Mouse (Mus musculus) regulatory T cell (primary cell): ENCODE data around the gene Bcl7c.
"Not testable (repeated sequence)": the region's sequence is repeated elsewhere in the genome, so short reads cannot be mapped to it uniquely, and the experiment has no call there.

Source experiments
- in situ Hi-C: fragments of 300-600 bp; cut with MboI, MseI; formaldehyde crosslinking; loops from one replicate; pipeline ENCODE4 v1.15.1; 2025; ENCODE audit warnings: high pct_unique_total_duplicates

Bcl7c gene

DNA sequence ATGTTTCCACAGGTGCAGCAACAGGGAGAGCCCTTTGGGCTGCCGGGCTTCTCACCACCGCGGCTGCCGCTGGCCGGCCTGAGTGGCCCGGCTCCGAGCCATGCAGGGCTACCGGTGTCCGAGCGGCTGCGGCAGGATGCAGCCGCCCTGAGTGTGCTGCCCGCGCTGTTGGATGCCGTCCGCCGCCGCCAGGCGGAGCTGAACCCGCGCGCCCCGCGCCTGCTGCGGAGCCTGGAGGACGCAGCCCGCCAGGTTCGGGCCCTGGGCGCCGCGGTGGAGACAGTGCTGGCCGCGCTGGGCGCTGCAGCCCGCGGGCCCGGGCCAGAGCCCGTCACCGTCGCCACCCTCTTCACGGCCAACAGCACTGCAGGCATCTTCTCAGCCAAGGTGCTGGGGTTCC lies 8.3 kb upstream of the Bcl7c start:
- in situ Hi-C loops: loop anchor here (5.0 kb wide), 1 partner anchor 50 kb away; no protein-coding TSS in a partner anchor

- in situ Hi-C loops: loop anchor here (5.0 kb wide), 1 partner anchor 48 kb away; no protein-coding TSS in a partner anchor
Observed at GRCm38 (mm10) chr7:127714816-127715215, 6.1 kb upstream of the Bcl7c start.

DNA sequence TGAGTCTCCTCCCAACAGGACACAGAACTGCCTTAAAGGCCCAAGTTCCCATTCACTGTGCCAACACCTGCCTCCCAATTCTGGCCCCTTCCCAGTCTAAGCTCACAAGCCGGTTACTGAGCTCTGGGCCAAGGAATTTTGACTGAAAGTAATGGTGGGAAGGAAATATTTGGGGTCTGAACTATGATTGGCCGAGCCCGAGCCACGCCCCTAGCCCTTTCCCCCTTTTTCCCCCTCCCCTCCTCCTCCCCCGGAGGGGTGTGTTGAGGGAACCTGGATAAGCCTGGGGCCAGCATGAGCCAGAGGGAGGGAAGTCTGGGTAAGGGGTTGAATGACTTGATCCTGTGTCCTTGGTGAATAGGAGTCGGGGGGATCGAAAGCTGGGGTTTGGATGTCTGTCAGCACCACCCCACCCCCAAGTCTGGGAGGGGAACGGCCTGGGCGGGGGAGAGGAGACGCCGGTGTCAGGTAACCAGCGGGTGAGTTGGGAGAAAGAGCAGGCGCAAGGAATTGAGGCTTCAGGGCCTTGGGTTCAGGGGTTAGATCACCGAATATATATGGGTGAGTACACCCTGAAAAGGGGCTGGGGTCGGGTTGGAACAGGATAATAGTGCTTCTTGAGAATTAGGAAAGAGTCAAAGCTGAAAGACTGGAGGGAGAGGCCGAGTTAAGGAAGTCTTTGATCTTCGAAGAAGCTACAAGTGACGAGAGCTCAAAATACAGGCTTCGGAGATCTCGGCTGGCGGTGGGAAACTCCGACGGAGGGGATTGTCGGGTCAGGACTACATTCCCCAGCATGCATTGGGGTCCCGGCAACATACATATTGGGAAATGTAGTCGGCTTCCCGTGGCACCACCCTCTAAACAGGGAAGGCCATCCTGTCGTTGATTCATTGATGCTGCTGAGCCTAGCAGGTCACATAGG lies 4.0 kb upstream of the Bcl7c start, which contains the start of gene Ctf1:
TSS of gene Ctf1 (plus strand) at position 276 of the 925 bp plus-strand sequence.
- in situ Hi-C loops: no loop called here

GRCm38 (mm10) chr7:127711456-127711855 lies 2.7 kb upstream of the Bcl7c start:
- in situ Hi-C loops: no loop called here

DNA sequence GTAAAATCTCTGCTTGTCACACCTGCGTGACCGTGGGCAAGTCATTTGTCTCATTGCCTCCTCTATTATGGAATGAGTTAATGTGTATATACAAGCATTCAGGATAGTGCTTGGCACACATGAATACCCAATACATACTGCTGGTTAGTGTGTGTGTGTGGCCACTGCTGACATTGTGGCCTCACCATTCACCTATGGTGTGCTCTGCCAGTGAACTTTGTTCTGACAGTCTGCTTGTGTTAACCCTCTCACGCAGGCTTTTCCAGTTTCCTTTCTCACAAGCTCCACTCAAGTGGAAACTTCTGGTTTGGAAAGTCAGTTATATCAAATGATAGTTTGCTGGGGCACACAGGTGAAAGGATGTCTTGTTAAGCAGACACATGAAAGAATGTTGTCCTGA lies 2.3 kb upstream of the Bcl7c start:
- in situ Hi-C loops: no loop called here

DNA sequence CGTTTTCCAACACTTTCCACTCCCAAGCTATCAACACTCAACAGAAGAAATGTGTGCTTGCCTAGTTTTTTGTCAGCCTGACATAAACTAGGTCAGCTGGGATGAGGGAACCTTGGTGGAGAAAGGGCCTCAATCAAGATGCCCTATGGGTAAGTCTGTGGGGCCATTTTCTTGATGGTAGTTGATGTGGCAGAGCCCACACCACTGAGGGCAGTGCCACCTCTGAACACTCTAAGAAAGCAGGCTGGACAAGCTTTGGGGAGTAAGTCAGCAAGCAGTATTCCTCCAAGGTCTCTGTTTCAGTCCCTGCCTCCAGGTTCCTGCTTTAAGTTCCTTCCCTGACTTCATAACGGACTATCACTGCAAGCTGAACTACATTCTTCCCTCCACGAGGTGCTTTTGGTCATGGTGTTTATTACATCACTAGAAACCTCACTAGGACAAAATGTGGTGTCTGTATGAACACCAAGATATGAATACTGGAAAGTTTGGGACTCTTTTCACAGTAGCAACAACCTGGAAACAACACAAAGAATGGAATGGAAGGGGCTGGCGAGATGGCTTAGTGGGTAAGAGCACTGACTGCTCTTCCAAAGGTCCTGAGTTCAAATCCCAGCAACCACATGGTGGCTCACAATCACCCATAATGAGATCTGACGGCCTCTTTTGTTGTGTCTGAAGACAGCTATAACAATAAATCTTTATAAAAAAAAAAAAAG lies 687 bp upstream of the Bcl7c start:
- in situ Hi-C loops: no loop called here

GRCm38 (mm10) chr7:127707957-127708206 lies 851 bp downstream of the Bcl7c start:
- in situ Hi-C loops: no loop called here

DNA sequence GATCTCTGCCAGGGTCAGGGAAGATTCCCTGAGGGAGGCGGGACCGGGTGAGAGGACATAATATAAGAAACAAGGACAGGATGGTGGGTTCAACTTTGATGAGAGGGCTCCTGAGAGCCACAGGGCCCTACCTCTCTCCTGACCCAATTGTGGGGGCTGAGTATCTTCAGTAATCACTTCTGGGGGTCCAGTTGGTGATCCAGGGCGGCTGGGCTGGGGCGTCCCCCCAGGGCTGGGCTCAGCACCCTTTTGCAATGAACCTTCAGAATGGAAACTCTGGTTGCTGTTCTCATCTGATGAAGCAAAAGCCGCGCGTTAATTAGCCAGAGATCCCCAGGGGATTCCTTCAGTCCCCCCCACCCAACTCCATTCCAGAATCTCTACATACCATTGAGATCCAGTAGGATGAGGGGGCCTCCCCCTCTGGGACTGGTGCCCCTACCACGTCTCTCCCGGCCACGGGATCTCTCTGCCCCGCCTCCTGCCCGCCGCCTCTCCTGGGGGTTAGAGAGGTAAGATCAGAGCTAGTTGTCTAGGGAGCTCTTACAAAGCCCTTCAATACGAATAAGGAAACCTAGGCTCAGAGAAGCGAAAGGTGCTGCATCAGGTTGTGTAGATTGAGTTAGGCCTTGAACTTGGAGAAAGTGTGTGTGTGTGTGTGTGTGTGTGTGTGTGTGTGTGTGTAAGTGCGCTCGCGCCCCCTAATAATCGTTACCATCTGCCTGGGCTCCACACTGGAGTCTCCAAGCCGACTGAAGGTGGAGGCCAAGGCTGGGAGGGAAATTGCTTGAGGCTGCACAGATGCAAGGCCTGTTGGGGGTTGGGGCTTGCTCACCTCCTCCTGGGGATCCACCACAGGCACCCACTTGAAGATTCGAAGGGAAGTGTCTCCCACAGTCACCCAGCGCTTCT lies 1.4 kb downstream of the Bcl7c start:
- in situ Hi-C loops: no loop called here

GRCm38 (mm10) chr7:127705706-127706105 lies 3.0 kb downstream of the Bcl7c start:
- in situ Hi-C loops: no loop called here

- in situ Hi-C loops: no loop called here
Observed at GRCm38 (mm10) chr7:127704598-127704997, 4.1 kb downstream of the Bcl7c start.

- in situ Hi-C loops: no loop called here
Observed at GRCm38 (mm10) chr7:127703561-127704178, 5.1 kb downstream of the Bcl7c start.

- in situ Hi-C loops: no loop called here
Observed at GRCm38 (mm10) chr7:127700712-127701331, 7.9 kb downstream of the Bcl7c start.

DNA sequence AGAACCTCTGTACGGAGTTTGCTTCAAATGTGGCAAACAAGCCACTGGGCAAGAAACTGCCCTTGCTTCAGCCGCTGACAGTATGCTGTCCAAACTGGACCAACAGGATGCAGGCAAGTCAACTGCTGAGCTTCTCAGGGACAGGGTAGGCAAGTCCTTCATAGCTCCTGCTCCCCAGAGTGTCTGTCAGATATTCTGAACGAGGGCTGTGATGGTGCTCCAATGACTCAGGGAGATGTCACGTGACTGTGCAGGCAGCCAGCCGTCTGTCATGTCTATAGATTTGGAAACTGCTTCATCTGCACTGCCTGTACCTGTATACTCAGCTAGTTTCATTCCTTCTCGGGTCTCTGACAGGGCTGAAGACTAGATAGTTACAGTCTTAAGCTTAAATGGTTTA lies 9.7 kb downstream of the Bcl7c start:
- in situ Hi-C loops: no loop called here

DNA sequence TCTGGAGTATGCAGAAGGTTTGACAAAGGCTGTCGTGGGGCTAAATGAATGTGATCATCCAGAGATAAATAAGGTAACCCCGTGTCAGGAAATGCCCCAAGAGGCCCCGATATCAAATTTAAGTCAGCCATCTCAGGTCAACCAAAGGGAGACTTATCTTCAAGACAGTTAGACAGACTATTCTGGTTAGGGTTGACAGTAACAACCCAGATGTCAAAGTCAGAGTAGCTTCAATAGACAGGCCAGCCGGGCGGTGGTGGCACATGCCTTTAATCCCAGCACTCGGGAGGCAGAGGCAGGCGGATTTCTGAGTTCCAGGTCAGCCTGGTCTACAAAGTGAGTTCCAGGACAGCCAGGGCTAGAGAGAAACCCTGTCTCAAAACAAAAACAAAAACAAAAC lies 15.0 kb downstream of the Bcl7c start:
- in situ Hi-C loops: not testable (repeated sequence)

DNA sequence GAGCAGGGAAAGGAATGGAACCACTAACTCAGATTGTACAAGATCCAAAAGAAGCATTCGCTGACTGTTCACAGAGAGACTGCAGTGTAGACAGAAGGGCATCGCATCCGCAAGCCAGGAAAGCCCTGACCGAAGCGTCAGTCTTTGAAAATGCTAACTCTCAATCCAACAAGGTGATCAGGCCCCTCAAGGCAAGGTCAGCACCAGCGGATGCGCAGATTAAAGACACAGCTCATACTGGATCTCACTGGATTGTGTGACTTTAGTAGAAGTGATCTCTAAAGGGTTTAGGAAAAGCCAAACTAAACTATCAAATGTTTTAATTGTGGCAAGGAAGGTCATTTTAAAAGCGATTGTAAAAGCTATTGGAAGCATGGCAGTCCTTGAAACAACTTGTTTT lies 15.4 kb downstream of the Bcl7c start:
- in situ Hi-C loops: no loop called here

DNA sequence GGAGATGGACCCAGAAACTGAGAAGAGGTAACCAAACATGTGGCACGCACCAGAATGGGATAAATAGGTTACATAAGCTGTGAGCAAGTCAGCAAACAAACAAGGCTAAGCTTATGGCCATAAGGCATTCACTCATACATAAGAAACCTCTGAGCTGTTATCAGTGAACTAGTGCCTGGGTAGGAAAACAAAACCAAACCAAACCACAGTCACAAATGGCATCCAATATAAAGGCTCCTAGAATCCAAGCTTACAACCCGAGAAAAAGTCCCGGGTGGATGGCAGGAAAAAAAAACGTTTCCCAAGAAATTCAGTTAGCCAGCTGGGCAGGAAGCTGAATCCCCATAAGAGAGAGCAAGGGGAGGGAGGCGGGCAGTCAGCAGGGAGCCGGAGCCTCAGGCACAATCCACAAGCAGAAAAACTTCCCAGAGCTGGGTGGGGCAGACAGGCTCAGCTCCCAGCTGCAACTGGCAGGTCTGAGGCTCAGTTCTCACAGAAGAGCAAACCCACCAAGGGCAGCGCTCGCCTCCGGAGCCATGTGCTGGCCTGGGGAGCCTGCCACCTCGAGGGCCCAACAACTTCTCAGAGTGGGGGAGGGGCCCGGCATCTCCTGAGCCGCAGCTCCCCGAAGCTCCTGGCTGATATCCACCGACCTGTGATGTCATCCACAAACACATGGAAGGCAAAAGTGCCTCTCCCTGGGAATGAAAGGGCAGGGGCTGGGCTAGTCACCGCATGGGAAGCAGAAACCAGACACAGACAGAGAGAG lies 17.3 kb downstream of the Bcl7c start:
- in situ Hi-C loops: no loop called here

DNA sequence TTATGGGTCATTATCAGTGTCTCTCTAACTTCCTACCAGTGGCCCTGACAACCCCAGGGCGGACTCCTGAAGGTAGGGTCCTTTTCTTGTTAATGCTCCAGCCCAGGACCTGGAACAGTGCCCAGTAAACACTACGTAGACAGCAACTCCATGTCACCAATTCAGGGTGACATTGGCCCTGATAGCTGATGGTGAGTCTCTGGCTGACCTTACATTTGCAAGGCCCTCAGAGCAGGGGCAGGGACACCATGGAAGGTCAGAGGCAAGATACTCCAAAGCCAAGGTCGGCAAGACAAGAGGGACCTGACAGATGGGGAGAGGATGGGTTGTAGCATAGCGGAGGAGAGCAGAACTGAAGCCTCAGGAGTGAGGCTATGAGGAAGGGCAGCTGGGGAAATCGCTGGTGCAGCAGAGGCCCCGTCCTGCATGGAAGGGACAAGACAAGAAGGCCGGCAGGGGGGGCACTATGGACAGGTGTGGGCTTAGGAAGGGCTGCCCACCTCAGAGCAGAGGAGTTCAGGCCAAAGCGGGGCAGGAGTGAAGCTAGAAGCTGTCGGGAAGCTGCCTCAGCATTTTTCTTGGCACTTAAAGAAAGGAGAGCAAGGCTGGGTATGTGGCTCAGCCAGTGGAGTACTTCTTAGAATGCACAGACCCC lies 19.0 kb downstream of the Bcl7c start:
- in situ Hi-C loops: no loop called here

DNA sequence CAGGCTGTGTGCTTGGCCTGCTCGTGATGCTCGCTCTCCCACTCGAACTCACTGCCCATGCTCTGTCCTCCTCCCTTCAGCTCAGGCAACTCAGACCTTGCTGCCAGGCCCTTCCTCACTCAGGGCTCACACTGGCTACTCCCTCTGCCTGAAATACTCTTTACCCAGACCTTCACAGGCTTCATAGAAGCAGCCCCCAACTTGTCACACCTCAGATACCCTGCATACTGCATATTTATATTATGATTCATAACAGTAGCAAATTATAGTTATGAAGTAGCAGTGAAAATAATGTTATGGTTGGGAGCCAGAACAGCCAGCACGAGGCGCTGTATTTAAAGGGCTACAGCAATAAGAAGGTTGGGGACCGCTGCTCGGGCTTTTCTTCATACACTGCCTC lies 19.8 kb downstream of the Bcl7c start:
- in situ Hi-C loops: no loop called here

DNA sequence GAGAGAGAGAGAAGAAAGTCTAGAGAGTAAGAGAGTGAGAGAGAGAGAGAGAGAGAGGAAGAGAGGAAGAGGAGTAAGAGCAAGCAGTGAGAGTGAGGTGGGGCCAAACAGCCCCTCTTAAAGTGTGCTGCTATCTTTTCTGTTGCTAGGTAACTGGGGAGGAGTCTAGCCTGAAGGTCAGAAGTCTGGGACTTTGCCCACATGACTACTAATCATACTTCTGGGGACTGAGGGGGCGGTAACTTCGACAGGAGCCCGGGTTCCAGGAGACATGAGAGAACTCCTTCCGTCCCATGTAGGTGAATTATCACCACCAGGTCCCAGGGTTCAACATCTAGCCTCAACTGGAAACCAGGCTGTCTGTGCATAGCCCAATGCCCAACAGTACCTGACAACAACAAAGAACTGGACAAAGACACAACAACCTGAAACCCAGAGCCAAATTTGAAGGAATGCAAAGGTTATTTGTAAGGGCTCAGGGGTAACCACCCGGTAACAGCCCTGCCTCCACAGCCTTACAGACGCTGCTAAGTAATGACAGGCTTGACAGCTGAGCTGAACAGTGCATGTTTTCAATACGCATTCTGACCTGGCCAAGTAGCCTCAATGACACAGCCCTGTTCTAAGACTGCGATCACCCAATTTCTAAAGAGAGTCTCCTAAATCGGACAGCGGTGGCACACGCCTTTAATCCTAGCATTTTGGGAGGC lies 21.8 kb downstream of the Bcl7c start:
- in situ Hi-C loops: no loop called here
